ENCODE assay signal across 8 mouse cellular contexts in genomic region chr11:60209933-60210249, GRCm38 (mm10). TPM values are rescaled to one million over a fixed set of nuclear protein-coding genes. Genes with fewer than 3 reads are reported as not detected.
A peak's percentile ranks its signal among the peaks of the same experiment; 100 is the strongest.
DNase-seq lines count a peak whose midpoint lies in the region; ATAC-seq lines count a peak whose summit lies in the region.

No protein-coding gene starts in this region.

- H3K4me1 ChIP-seq in kidney, embryonic 14.5 days (ENCODE audit: control insufficient read depth, insufficient read depth, low read length): peaks cover 54% of the 10 kb centered on the region
- H3K4me1 ChIP-seq in brown adipose tissue, adult 24 weeks (ENCODE audit: control insufficient read depth, insufficient read depth, insufficient read length, low read length): peaks cover 20% of the 10 kb centered on the region
- H3K4me1 ChIP-seq in hindbrain, embryonic 15.5 days (replicated peaks): peaks cover 71% of the 10 kb centered on the region
- H3K4me1 ChIP-seq in midbrain, embryonic 15.5 days: peaks cover 65% of the 10 kb centered on the region

- peak overlapping the region; percentile 50 for H3K9ac ChIP-seq in kidney, embryonic 14.5 days (ENCODE audit: low read depth, low read length)
- H3K9ac ChIP-seq in hindbrain, embryonic 15.5 days: peak overlapping the region; percentile 32
- peak overlapping the region; percentile 40; the same call in 1 of the 2 replicates for H3K9ac ChIP-seq in midbrain, embryonic 15.5 days

- H3K27me3 ChIP-seq in kidney, embryonic 14.5 days (ENCODE audit: control insufficient read depth, insufficient read depth, low read length): no peaks in the 10 kb centered on the region
- H3K27me3 ChIP-seq in hindbrain, embryonic 15.5 days: no peaks in the 10 kb centered on the region
- H3K27me3 ChIP-seq in midbrain, embryonic 15.5 days (replicated peaks): no peaks in the 10 kb centered on the region

- WGBS in kidney, embryonic 14.5 days: 5% methylated on average over 2 of the region's 2 CpGs
- WGBS in hindbrain, embryonic 15.5 days: 2% methylated on average over 2 of the region's 2 CpGs
- WGBS in midbrain, embryonic 15.5 days: 2% methylated on average over 2 of the region's 2 CpGs

- peaks cover 22% of the 10 kb centered on the region for H3K36me3 ChIP-seq in kidney, embryonic 14.5 days (ENCODE audit: control insufficient read depth, insufficient read depth, low read length)
- peaks cover 4% of the 10 kb centered on the region; the same call in 1 of the 2 replicates for H3K36me3 ChIP-seq in hindbrain, embryonic 15.5 days
- no peaks in the 10 kb centered on the region for H3K36me3 ChIP-seq in midbrain, embryonic 15.5 days (replicated peaks)

- H3K4me2 ChIP-seq in kidney, embryonic 14.5 days (replicated peaks; ENCODE audit: low read depth, low read length): peak overlapping the region; percentile 67
- peak overlapping the region; percentile 62 for H3K4me2 ChIP-seq in hindbrain, embryonic 15.5 days
- peak overlapping the region; percentile 61 for H3K4me2 ChIP-seq in midbrain, embryonic 15.5 days

- no peak for ATAC-seq in kidney, embryonic 14.5 days (ENCODE audit: low FRiP score, low TSS enrichment)
- ATAC-seq in hindbrain, embryonic 15.5 days (ENCODE audit: low FRiP score, low read depth): no peak
- no peak for ATAC-seq in midbrain, embryonic 15.5 days (replicated peaks)

- no peaks in the 10 kb centered on the region for H3K9me3 ChIP-seq in kidney, embryonic 14.5 days (ENCODE audit: control insufficient read depth, low read length)
- no peaks in the 10 kb centered on the region for H3K9me3 ChIP-seq in hindbrain, embryonic 15.5 days
- H3K9me3 ChIP-seq in midbrain, embryonic 15.5 days: no peaks in the 10 kb centered on the region

- peak overlapping the region; percentile 48; the same call in 1 of the 2 replicates for H3K27ac ChIP-seq in kidney, embryonic 14.5 days (ENCODE audit: low read depth, low read length)
- peak overlapping the region; percentile 81 for H3K27ac ChIP-seq in brown adipose tissue, adult 24 weeks (replicated peaks; ENCODE audit: low read depth, low read length)
- H3K27ac ChIP-seq in hindbrain, embryonic 15.5 days (replicated peaks): peak overlapping the region; percentile 74
- H3K27ac ChIP-seq in midbrain, embryonic 15.5 days: peak overlapping the region; percentile 77

- peak overlapping the region; percentile 39 for H3K4me3 ChIP-seq in kidney, embryonic 14.5 days (ENCODE audit: low read length)
- peak overlapping the region; percentile 69 for H3K4me3 ChIP-seq in brown adipose tissue, adult 24 weeks (ENCODE audit: insufficient read depth, low read depth, low read length)
- peak overlapping the region; percentile 42 for H3K4me3 ChIP-seq in hindbrain, embryonic 15.5 days
- peak overlapping the region; percentile 45 for H3K4me3 ChIP-seq in midbrain, embryonic 15.5 days

- DNase-seq in kidney, postnatal 36 days: no peak
- no peak for DNase-seq in cerebellum, adult 8-10 months
- no peak for DNase-seq in gastrocnemius, postnatal 25 days
- DNase-seq in right cerebral cortex, postnatal 25 days: no peak

RNA-seq across cellular contexts. Expression of gene Srebf1, which starts 12.5 kb away (rescaled TPM):
- 58.8 and 60.1 TPM in 2 replicates for polyA plus RNA-seq in kidney, embryonic 14.5 days (2014; fragmentation: Nextera tagmentation; extraction: Ambion mirVana)
- 192 and 233 TPM in 2 replicates for polyA plus RNA-seq in brown adipose tissue, adult 24 weeks (2012; ENCODE audit: insufficient read depth, insufficient read length, missing spikeins)
- 47.7 and 50.9 TPM in 2 replicates for polyA plus RNA-seq in hindbrain, embryonic 15.5 days (2015; fragmentation: Nextera tagmentation; extraction: Ambion mirVana)
- polyA plus RNA-seq in midbrain, embryonic 15.5 days (2015; fragmentation: Nextera tagmentation; extraction: Ambion mirVana): 37.0 and 38.3 TPM in 2 replicates
- total RNA-seq in gastrocnemius, postnatal 25 days (2021): 10 to 100 TPM; 16.8 to 20.0 TPM
